Mouse (Mus musculus) embryo, embryonic 9.5 days (tissue): ENCODE data around the gene Gm8229.
"Not testable (repeated sequence)": the region's sequence is repeated elsewhere in the genome, so short reads cannot be mapped to it uniquely, and the experiment has no call there.

ENCODE experiments used
- DNase-seq: peaks from one replicate; pipeline ENCODE4 v3.0.0-alpha.2; 2017; ENCODE audit errors: extremely low spot score

Gm8229 gene

DNA sequence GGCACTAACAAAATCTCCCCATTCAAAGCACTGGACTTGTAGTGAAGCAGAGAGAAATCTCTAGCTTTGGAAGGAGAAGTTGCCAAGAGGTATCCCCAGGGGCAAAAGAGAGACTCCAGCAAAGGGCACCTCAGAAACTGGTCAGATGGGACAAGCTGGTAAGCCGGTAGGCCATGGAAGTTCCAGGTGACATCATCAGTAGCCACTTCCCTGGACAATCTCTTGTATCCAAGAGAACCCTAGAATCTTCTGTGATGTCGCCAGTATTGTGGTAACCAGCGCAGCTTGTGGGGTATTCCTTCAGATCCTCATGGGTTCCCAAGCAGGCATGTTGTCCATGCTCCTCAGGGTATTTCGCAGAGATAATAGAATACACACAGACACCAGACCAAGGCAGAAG is at the start of gene Gm8229:
TSS of gene Gm8229 (plus strand) at position 301 of the 400 bp plus-strand sequence.
- DNase-seq: not testable (repeated sequence)

DNA sequence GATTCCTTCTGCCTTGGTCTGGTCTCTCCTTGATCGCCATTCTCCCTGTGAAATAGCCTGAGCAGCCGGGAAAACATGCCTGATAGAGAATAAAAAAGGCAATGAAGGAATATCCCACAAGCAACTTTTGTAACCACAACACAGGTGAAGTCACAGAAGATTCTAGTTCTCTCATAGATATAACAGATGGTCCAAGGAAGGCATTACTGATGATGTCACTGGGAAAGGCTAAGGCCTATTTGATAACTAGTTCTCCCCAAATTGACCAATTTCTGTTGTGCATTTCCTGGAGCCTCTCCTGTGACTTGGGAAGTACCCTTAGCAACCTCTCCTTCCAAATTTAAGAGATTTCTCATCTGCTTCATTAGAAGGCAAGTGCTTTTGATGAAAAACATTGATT is 26.7 kb upstream of the Gm8229 start, which contains the start of gene Gm5930:
TSS of gene Gm5930 (minus strand) at position 101 of the 400 bp plus-strand sequence.
- DNase-seq: not testable (repeated sequence)

DNA sequence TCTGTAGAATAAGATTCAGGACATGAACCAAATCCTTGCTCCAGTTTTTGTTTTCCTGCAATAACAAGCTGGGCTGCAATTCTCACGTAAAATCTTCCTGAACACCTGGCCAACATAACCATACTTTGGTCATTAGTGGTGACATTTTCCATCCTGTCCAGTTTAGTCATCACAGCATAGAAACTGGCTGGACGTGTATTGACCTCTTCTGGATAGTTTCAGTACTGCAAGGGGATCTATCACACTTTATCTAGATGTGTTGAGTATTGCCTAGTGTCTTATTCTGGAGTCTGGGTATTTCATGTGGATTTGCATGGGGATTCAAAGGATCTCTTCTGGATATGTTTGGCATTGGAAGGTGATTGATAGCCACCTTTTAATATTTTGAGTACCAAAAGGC is 3.7 kb upstream of the Gm8229 start:
- DNase-seq: not testable (repeated sequence)

DNA sequence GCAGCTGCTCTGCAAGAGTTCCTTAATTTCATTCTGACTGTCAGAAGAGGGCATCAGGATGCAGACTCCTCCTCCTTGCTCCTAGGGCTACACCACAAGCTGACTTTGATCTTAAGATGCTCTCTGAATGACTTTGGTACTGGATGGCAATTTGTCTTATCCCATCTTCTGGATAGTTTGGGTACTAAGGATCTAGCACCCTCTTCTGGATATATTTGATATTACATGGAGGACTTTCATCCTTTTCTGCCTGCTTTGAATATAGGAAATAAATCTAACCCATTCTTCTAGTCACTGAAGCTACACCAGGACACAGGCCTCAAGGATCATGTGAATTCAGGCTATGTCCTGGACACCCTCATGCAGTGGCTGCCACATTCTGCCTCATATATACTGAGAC is 2.9 kb upstream of the Gm8229 start:
- DNase-seq: peak; percentile 9

DNA sequence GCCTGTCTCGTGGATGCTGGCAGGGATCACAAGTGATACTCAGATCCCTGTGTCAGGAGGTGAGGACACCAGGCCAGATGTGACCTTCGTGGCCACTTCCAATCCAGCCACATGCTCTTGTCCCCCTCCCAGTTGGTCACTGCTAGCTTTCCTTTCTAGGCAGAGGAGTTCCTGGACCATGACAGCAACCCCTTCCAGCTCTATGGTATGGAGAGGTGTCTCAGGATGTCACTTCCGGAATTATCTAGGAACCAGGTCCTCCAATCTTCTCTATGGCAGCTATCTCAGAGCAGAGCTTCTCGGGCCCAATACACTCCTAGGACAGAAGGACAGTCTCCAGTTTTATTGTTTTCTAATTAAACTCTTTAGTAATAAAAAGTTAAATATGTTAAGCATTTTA is 19.1 kb downstream of the Gm8229 start:
- not testable (repeated sequence) for DNase-seq

DNA sequence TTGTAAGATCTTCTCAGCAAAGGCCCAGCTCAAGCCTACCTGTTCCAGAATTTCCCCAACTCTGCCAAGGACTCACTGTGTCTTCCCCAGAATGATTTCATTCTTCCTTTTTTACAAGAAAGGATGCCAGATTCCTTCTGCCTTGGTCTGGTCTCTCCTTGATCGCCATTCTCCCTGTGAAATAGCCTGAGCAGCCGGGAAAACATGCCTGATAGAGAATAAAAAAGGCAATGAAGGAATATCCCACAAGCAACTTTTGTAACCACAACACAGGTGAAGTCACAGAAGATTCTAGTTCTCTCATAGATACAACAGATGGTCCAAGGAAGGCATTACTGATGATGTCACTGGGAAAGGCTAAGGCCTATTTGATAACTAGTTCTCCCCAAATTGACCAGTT is 45.4 kb downstream of the Gm8229 start, which contains the start of gene Gm3371:
TSS of gene Gm3371 (minus strand) at position 101 of the 400 bp plus-strand sequence.
- DNase-seq: not testable (repeated sequence)
